ENCODE assay signal across 17 mouse cellular contexts in genomic region chr19:28850510-28850909, GRCm38 (mm10). TPM values are rescaled to one million over a fixed set of nuclear protein-coding genes. Genes with fewer than 3 reads are reported as not detected.
"Had no signal": no experiment of that assay in that cellular context is flagged by ENCODE, and none has a peak within 500 bp of the region (broad histone marks: within the 10 kb centered on the region; RNA-seq: fewer than 3 reads in every experiment).

No protein-coding gene starts in this region.

- H3K4me3 ChIP-seq: limb, embryonic 10.5 days; limb, embryonic 13.5 days; liver, embryonic 13.5 days; midbrain, embryonic 12.5 days; midbrain, embryonic 15.5 days; neural tube, embryonic 12.5 days; neural tube, embryonic 15.5 days had no signal

- H3K4me1 ChIP-seq: limb, embryonic 10.5 days; limb, embryonic 13.5 days; liver, embryonic 13.5 days; midbrain, embryonic 12.5 days; midbrain, embryonic 15.5 days; neural tube, embryonic 12.5 days; neural tube, embryonic 15.5 days had no signal

- H3K4me2 ChIP-seq: limb, embryonic 13.5 days; liver, embryonic 13.5 days; midbrain, embryonic 12.5 days; midbrain, embryonic 15.5 days; neural tube, embryonic 12.5 days; neural tube, embryonic 15.5 days had no signal

- H3K9ac ChIP-seq: limb, embryonic 13.5 days; liver, embryonic 13.5 days; midbrain, embryonic 12.5 days; midbrain, embryonic 15.5 days; neural tube, embryonic 12.5 days; neural tube, embryonic 15.5 days had no signal

- H3K27ac ChIP-seq: hindbrain, postnatal 0 days; limb, embryonic 10.5 days; limb, embryonic 13.5 days; liver, embryonic 13.5 days; macrophage; midbrain, embryonic 12.5 days; midbrain, embryonic 15.5 days; neural tube, embryonic 12.5 days; neural tube, embryonic 15.5 days had no signal

- H3K27me3 ChIP-seq: limb, embryonic 13.5 days; liver, embryonic 13.5 days; midbrain, embryonic 12.5 days; midbrain, embryonic 15.5 days; neural tube, embryonic 12.5 days; neural tube, embryonic 15.5 days had no signal

- ATAC-seq: hindbrain, postnatal 0 days; midbrain, embryonic 15.5 days had no signal

- DNase-seq: kidney, adult 11 months; kidney, adult 9 months; kidney, postnatal 14 days; kidney, postnatal 4 days; liver, embryonic 13.5 days; thymus, adult 18-20 months; thymus, postnatal 36 days had no signal

- H3K9me3 ChIP-seq: limb, embryonic 10.5 days; limb, embryonic 13.5 days; liver, embryonic 13.5 days; midbrain, embryonic 12.5 days; midbrain, embryonic 15.5 days; neural tube, embryonic 12.5 days; neural tube, embryonic 15.5 days had no signal

- H3K36me3 ChIP-seq: limb, embryonic 10.5 days; limb, embryonic 13.5 days; liver, embryonic 13.5 days; midbrain, embryonic 12.5 days; midbrain, embryonic 15.5 days; neural tube, embryonic 12.5 days; neural tube, embryonic 15.5 days had no signal

RNA-seq across cellular contexts. Expression of gene Slc1a1, which starts 15.7 kb away (rescaled TPM):
- total RNA-seq: liver, adult 2 months; megakaryocyte, adult 5-6 weeks had no signal
- polyA plus RNA-seq: liver, adult 2 months; macrophage had no signal
